Mouse (Mus musculus) brain, embryonic 14.5 days (tissue): ENCODE results near the gene Hdc.

Source experiments
- CTCF ChIP-seq: fragments of 200-500 bp; IDR thresholded peaks from 2 replicates; pipeline ENCODE4 v1.5.1; 2012; ENCODE audit warnings: inconsistent platforms, mild to moderate bottlenecking, moderate library complexity, borderline replicate concordance; ENCODE audit not compliant: insufficient read depth, insufficient read length; ENCODE audit errors: extremely low read depth
- POLR2A ChIP-seq: fragments of 200-500 bp; IDR thresholded peaks from 2 replicates; pipeline ENCODE4 v1.6.1; 2012; ENCODE audit warnings: mild to moderate bottlenecking, inconsistent platforms, borderline replicate concordance; ENCODE audit not compliant: poor library complexity, insufficient read depth, insufficient read length, severe bottlenecking; ENCODE audit errors: extremely low read depth

DNA sequence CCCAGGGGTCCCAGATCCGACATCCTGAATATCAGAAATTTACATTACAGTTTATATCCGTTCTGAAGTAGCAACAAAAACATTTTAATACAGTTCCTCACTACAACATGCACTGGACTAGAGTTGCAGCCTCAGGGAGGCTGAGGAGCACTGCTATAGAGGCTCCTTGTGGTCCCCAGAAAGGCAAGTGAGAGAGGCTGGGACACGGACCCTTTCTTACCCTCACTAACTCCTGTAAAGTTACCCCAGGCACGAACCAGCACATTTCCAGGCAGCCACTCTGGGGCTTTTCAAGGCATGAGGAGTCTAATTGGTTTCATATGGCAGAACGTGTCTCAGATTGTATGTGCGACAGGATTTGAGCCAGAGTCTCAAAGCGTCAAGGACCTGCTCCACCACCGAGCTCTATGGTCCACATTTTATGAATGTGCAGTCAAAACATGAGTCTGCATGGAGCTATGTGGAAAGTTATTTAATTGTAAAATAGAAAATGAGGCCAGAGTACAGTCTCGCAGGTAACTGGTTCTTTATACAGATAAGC lies 9.4 kb upstream of the Hdc start:
- TF ChIP-seq CTCF (no peak), POLR2A (no peak)
